Mouse (Mus musculus) liver, postnatal 0 days (tissue): ENCODE measurements around the gene R3hdm2. TPM values are rescaled to one million over a fixed set of nuclear protein-coding genes. Genes with fewer than 3 reads are reported as not detected.

Experiments used
- ATAC-seq: fragments of 200-750 bp; cut with Nextera tagmentation; 2 replicates; pipeline ENCODE4 v1.8.0; 2017; ENCODE audit warnings: mild to moderate bottlenecking, moderate library complexity
- DNase-seq: peaks from one replicate; pipeline ENCODE4 v3.0.0-alpha.2; 2016
- H3K27ac ChIP-seq: fragments of 300-500 bp; sonication (generic); 2 replicates; pipeline ENCODE4 v1.5.1; 2014; ENCODE audit warnings: antibody characterized with exemption, moderate library complexity, mild to moderate bottlenecking, low read depth
- H3K27me3 ChIP-seq: fragments of 300-500 bp; sonication (generic); 2 replicates; pipeline ENCODE4 v1.6.1; 2014; ENCODE audit warnings: low read length, control low read depth, mixed read lengths; ENCODE audit not compliant: insufficient read depth
- H3K36me3 ChIP-seq: fragments of 300-500 bp; sonication (generic); replicated peaks from 2 replicates; pipeline ENCODE4 v1.6.1; 2014; ENCODE audit warnings: mild to moderate bottlenecking, control low read depth, low read length, moderate library complexity, mixed read lengths; ENCODE audit not compliant: insufficient read depth
- H3K4me1 ChIP-seq: fragments of 300-500 bp; sonication (generic); 2 replicates; pipeline ENCODE4 v1.6.1; 2014; ENCODE audit warnings: antibody characterized with exemption, mild to moderate bottlenecking, control low read depth; ENCODE audit not compliant: insufficient read depth
- H3K4me2 ChIP-seq: fragments of 300-500 bp; sonication (generic); 2 replicates; pipeline ENCODE4 v1.6.1; 2014; ENCODE audit warnings: low read depth, mild to moderate bottlenecking, low read length, moderate library complexity, mixed read lengths
- H3K4me3 ChIP-seq: fragments of 300-500 bp; sonication (generic); 2 replicates; pipeline ENCODE4 v1.5.1; 2014; ENCODE audit warnings: low read depth, low read length
- H3K9ac ChIP-seq: fragments of 300-500 bp; sonication (generic); replicated peaks from 2 replicates; pipeline ENCODE4 v1.6.1; 2014; ENCODE audit warnings: mild to moderate bottlenecking, moderate library complexity
- H3K9me3 ChIP-seq: fragments of 300-500 bp; sonication (generic); 2 replicates; pipeline ENCODE4 v1.6.1; 2016; ENCODE audit warnings: mild to moderate bottlenecking, control low read depth, low read length, mixed read lengths
- CTCF ChIP-seq: sonication (generic); IDR thresholded peaks from 2 replicates; pipeline ENCODE4 v1.5.1; 2016; ENCODE audit warnings: antibody characterized with exemption, low read depth
- EP300 ChIP-seq: IDR thresholded peaks from 2 replicates; pipeline ENCODE4 v1.6.1; 2016; ENCODE audit warnings: antibody characterized with exemption, low read depth, mild to moderate bottlenecking
- WGBS: fragments of 180-500 bp; shearing (Covaris S2); extraction: QIAGEN DNeasy Blood & Tissue Kit; methylation state at CpG from one replicate; pipeline ENCODE4 v1.1.7; 2014; ENCODE audit not compliant: insufficient replicate concordance; 5-methylcytosine and 5-hydroxymethylcytosine counted together
- polyA plus RNA-seq: library from polyadenylated mRNA; unstranded; fragments of >200 nt; fragmentation: Nextera tagmentation; extraction: Ambion mirVana; gene quantifications from 2 replicates; pipeline ENCODE4 v1.2.1, GENCODE M21; 2015

R3hdm2 gene
- polyA plus RNA-seq, 1 experiment from 2014 or later, result 16.6 TPM

DNA sequence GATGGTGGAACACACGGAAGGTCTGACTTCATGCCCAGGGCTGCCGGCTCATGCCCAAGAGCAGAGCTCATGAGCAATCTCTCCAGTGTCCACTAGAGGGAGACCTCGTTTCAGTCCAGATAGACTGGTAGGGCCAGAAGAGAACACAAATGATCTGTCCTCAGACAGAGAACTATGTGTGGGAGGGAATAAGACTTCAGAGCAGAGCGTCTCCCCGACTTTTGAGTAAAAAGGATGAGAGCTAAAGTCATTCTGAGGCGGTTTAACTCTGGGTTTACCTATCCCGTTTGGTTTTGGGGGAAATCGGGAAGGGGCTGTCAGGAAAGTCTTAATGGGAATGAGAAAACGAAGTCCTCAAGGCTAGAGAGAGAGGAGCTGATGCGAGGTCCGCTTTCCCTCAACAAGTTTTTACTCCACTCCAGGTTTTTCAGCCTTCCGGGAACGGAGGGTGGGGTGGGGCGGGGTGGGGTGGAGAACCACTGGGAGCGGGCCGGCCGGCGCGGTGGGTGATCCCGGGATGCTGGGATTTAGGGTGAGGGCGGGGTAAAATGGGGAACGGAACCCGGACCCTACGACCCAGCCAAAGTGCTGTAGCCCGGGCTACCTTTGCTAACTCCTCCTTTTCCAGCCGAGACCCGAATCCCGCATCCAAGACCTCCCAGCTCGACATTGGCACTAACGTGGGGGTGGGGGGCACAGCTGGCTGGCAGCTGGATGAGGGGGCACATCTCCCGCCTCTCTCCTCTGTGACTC is 41.0 kb upstream of the R3hdm2 start:
- no peak overlapping the region for H3K27ac ChIP-seq
- TF ChIP-seq EP300 (no peak), CTCF (peak; percentile 94)

GRCm38 (mm10) chr10:127339683-127340576 is 40.2 kb upstream of the R3hdm2 start:
- peak; percentile 51 for DNase-seq
- Histone ChIP-seq H3K9ac (no peak overlapping the region; the same call in 1 of the 2 replicates), H3K27me3 (peaks cover 40% of the 10 kb centered on the region)

More for the DNA sequence above, 41.0 kb upstream of the R3hdm2 start:
- no peak overlapping the region; the same call in 1 of the 2 replicates for H3K9ac ChIP-seq
- no peaks in the 10 kb centered on the region for H3K9me3 ChIP-seq
- H3K27me3 ChIP-seq, result peaks cover 40% of the 10 kb centered on the region
- peaks cover 18% of the 10 kb centered on the region for H3K4me1 ChIP-seq
- ATAC-seq, result peak; percentile 83
- H3K4me3 ChIP-seq, result peak overlapping the region; percentile 24
- DNase-seq, result peak; percentile 85
- 1% methylated on average over 25 of the region's 31 CpGs for WGBS
- peak overlapping the region; percentile 70 for H3K4me2 ChIP-seq
- no peaks in the 10 kb centered on the region for H3K36me3 ChIP-seq

DNA sequence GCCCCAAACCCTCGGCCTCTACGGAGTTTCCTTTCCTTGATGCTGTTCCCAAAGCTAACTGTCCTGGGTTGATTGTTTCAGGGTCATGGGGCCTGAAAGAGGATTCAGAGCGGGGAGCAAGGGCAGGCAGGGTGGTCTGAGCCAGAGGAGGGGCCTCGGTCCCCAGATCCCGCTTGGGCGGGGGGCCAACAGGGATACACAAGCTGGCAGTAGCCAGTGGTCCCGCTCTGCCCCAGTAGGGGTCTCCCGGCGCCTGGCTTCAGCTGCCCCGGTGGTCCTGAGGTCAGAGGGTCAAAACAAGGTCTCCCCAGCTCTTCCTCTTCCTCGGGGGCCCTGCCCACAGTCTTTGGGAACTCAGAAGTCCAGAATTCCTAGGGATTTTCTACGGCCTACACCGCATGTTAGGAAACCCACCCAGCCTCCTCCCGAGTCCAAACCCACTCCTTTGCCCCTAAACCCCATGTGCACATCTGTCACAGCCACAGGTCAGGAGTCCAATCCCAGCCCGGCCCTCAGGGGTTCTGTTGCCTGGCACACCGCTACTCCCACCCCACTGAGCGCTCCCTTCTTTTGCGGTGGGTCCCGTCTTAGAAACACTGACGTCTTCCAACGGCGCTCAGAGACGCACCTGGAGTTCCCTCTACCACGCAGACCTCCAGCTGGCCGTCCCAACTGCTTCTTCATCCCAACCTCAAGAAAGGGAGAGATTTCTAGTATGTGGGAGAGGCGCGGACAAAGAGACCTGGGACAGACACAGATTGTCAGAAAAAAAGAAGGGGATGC is 39.4 kb upstream of the R3hdm2 start:
- H3K36me3 ChIP-seq, result no peaks in the 10 kb centered on the region
- H3K4me1 ChIP-seq, result peaks cover 18% of the 10 kb centered on the region
- ATAC-seq (no peak), DNase-seq (peak; percentile 22)
- TF ChIP-seq CTCF, result no peak
- no peak overlapping the region for H3K9ac ChIP-seq
- peak overlapping the region; percentile 24 for H3K4me3 ChIP-seq
- peak overlapping the region; percentile 70 for H3K4me2 ChIP-seq
- 3% methylated on average over 27 of the region's 27 CpGs for WGBS
- no peak overlapping the region for H3K27ac ChIP-seq
- no peaks in the 10 kb centered on the region for H3K9me3 ChIP-seq
- peaks cover 40% of the 10 kb centered on the region for H3K27me3 ChIP-seq

More at GRCm38 (mm10) chr10:127339683-127340576, 40.2 kb upstream of the R3hdm2 start:
- no peak for ATAC-seq
- WGBS, result under 1% methylated on average over 38 of the region's 42 CpGs
- Histone ChIP-seq H3K4me1 (peaks cover 18% of the 10 kb centered on the region), H3K36me3 (no peaks in the 10 kb centered on the region), H3K4me2 (peak overlapping the region; percentile 70), H3K9me3 (no peaks in the 10 kb centered on the region), H3K4me3 (peak overlapping the region; percentile 24), H3K27ac (no peak overlapping the region)
- TF ChIP-seq EP300, result no peak

DNA sequence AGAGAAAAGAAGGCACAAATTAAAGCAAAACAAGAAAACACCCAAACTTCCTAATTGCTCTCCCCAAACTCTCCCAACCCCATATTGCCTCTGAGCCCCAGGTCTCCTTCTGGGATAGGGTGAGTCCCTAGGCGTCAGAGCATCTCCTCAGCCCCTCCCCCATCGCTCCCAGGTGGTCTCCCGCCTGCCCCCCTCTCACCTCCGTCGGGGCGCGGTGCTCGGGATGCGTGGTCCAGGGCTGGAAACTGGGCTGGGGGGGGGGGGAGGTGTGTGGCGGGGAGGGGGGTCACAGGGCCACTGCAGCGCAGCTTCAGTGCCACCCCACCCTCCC is 38.8 kb upstream of the R3hdm2 start:
- H3K27me3 ChIP-seq, result peaks cover 38% of the 10 kb centered on the region
- no peaks in the 10 kb centered on the region for H3K36me3 ChIP-seq
- WGBS, result 1% methylated on average over 10 of the region's 11 CpGs
- H3K4me2 ChIP-seq, result peak overlapping the region; percentile 62
- H3K4me3 ChIP-seq, result peak overlapping the region; percentile 24
- peaks cover 18% of the 10 kb centered on the region for H3K4me1 ChIP-seq
- TF ChIP-seq EP300, result no peak
- no peak for TF ChIP-seq CTCF
- H3K9ac ChIP-seq, result no peak overlapping the region
- peak; percentile 18 for DNase-seq
- H3K27ac ChIP-seq, result no peak overlapping the region
- no peaks in the 10 kb centered on the region for H3K9me3 ChIP-seq
- no peak for ATAC-seq

GRCm38 (mm10) chr10:127341891-127342639 is 38.1 kb upstream of the R3hdm2 start, which contains the start of gene Gli1:
Gene Gli1 (minus strand): TSS chr10:127341974.
- no peak within 1 kb of the TSS for H3K27ac ChIP-seq
- H3K9me3 ChIP-seq, result no peaks in the 10 kb centered on the region
- peaks cover 18% of the 10 kb centered on the region for H3K4me1 ChIP-seq
- no peak within 1 kb of the TSS for H3K9ac ChIP-seq
- DNase-seq, result peak; percentile 88
- TF ChIP-seq EP300, result no peak
- TF ChIP-seq CTCF, result peak; percentile 93
- ATAC-seq, result peak; percentile 63
- peaks cover 38% of the 10 kb centered on the region for H3K27me3 ChIP-seq
- H3K4me2 ChIP-seq, result peak within 1 kb of the TSS; percentile 62
- H3K36me3 ChIP-seq, result no peaks in the 10 kb centered on the region
- WGBS, result under 1% methylated on average over 29 of the region's 29 CpGs
- H3K4me3 ChIP-seq, result peak within 1 kb of the TSS; percentile 24
